Mouse (Mus musculus) heart, embryonic 11.5 days (tissue): ENCODE results near the gene Lrrc4. TPM values are rescaled to one million over a fixed set of nuclear protein-coding genes. Genes with fewer than 3 reads are reported as not detected.

Experiments
- ATAC-seq: fragments of 200-750 bp; cut with Nextera tagmentation; replicated peaks from 2 replicates; pipeline ENCODE4 v1.8.0; 2017; ENCODE audit warnings: moderate library complexity; ENCODE audit not compliant: insufficient number of reproducible peaks, low FRiP score, low TSS enrichment
- H3K27ac ChIP-seq: fragments of 300-500 bp; sonication (generic); 2 replicates; pipeline ENCODE4 v1.5.1; 2014; ENCODE audit warnings: mild to moderate bottlenecking, low read depth, low read length
- H3K27me3 ChIP-seq: fragments of 300-500 bp; sonication (generic); 2 replicates; pipeline ENCODE4 v1.6.1; 2014; ENCODE audit warnings: mild to moderate bottlenecking, low read length, mixed read lengths; ENCODE audit not compliant: control insufficient read depth, insufficient read depth
- H3K36me3 ChIP-seq: fragments of 300-500 bp; sonication (generic); 2 replicates; pipeline ENCODE4 v1.6.1; 2014; ENCODE audit warnings: mild to moderate bottlenecking, low read length, moderate library complexity, mixed read lengths; ENCODE audit not compliant: control insufficient read depth, insufficient read depth
- H3K4me1 ChIP-seq: fragments of 300-500 bp; sonication (generic); 2 replicates; pipeline ENCODE4 v1.6.1; 2014; ENCODE audit warnings: low read length; ENCODE audit not compliant: control insufficient read depth, insufficient read depth
- H3K4me2 ChIP-seq: fragments of 300-500 bp; sonication (generic); 2 replicates; pipeline ENCODE4 v1.6.1; 2014; ENCODE audit warnings: mild to moderate bottlenecking, moderate library complexity
- H3K4me3 ChIP-seq: fragments of 300-500 bp; sonication (generic); 2 replicates; pipeline ENCODE4 v1.5.1; 2014; ENCODE audit warnings: low read depth, low read length
- H3K9ac ChIP-seq: fragments of 300-500 bp; sonication (generic); 2 replicates; pipeline ENCODE4 v1.6.1; 2014; ENCODE audit warnings: mild to moderate bottlenecking, low read depth, low read length, moderate library complexity
- H3K9me3 ChIP-seq: fragments of 300-500 bp; sonication (generic); replicated peaks from 2 replicates; pipeline ENCODE4 v1.6.1; 2016; ENCODE audit warnings: low read length; ENCODE audit not compliant: control insufficient read depth
- WGBS: fragments of 180-500 bp; shearing (Covaris S2); extraction: QIAGEN DNeasy Blood & Tissue Kit; methylation state at CpG from one replicate; pipeline ENCODE4 v1.1.7; 2014; ENCODE audit not compliant: insufficient replicate concordance; 5-methylcytosine and 5-hydroxymethylcytosine counted together
- polyA plus RNA-seq: library from polyadenylated mRNA; unstranded; fragments of >200 nt; fragmentation: Nextera tagmentation; extraction: Ambion mirVana; gene quantifications from 2 replicates; pipeline ENCODE4 v1.2.1, GENCODE M21; 2014

Lrrc4 gene
- polyA plus RNA-seq, 1 experiment from 2014 or later: 1.1 TPM

GRCm38 (mm10) chr6:28621961-28622360 is 209.6 kb downstream of the Lrrc4 start:
- Histone ChIP-seq H3K4me2 (no peak overlapping the region), H3K27ac (peak overlapping the region; percentile 38), H3K9ac (no peak overlapping the region), H3K4me3 (no peak overlapping the region), H3K27me3 (no peaks in the 10 kb centered on the region), H3K4me1 (peaks cover 45% of the 10 kb centered on the region), H3K9me3 (no peaks in the 10 kb centered on the region), H3K36me3 (no peaks in the 10 kb centered on the region; the same call in 1 of the 2 replicates)
- 59% methylated on average over 5 of the region's 5 CpGs for WGBS
- ATAC-seq: no peak; the same call in 1 of the 2 replicates

- H3K4me2 ChIP-seq: no peak overlapping the region
- peaks cover 45% of the 10 kb centered on the region for H3K4me1 ChIP-seq
- WGBS: 49% methylated on average over 4 of the region's 4 CpGs
Measured at GRCm38 (mm10) chr6:28621431-28621830, 210.1 kb downstream of the Lrrc4 start.

GRCm38 (mm10) chr6:28618751-28619153 is 212.8 kb downstream of the Lrrc4 start:
- Histone ChIP-seq H3K4me2 (peak overlapping the region; percentile 50), H3K27ac (peak overlapping the region; percentile 82)

More at GRCm38 (mm10) chr6:28621431-28621830, 210.1 kb downstream of the Lrrc4 start:
- H3K9me3 ChIP-seq: no peaks in the 10 kb centered on the region
- ATAC-seq: peak; percentile 52; the same call in 1 of the 2 replicates
- no peak overlapping the region for H3K9ac ChIP-seq
- H3K27ac ChIP-seq: peak overlapping the region; percentile 38
- H3K4me3 ChIP-seq: no peak overlapping the region
- no peaks in the 10 kb centered on the region; the same call in 1 of the 2 replicates for H3K36me3 ChIP-seq
- no peaks in the 10 kb centered on the region for H3K27me3 ChIP-seq

GRCm38 (mm10) chr6:28618299-28618698 is 213.2 kb downstream of the Lrrc4 start:
- H3K4me1 ChIP-seq: peaks cover 41% of the 10 kb centered on the region
- peak overlapping the region; percentile 50 for H3K4me2 ChIP-seq
- 72% methylated on average over 3 of the region's 3 CpGs for WGBS
- no peaks in the 10 kb centered on the region for H3K9me3 ChIP-seq
- peak overlapping the region; percentile 82 for H3K27ac ChIP-seq
- no peak for ATAC-seq
- no peak overlapping the region for H3K4me3 ChIP-seq
- H3K36me3 ChIP-seq: no peaks in the 10 kb centered on the region
- H3K9ac ChIP-seq: no peak overlapping the region
- no peaks in the 10 kb centered on the region for H3K27me3 ChIP-seq

More at GRCm38 (mm10) chr6:28618751-28619153, 212.8 kb downstream of the Lrrc4 start:
- Histone ChIP-seq H3K4me3 (no peak overlapping the region), H3K36me3 (no peaks in the 10 kb centered on the region), H3K4me1 (peaks cover 43% of the 10 kb centered on the region), H3K9ac (no peak overlapping the region), H3K9me3 (no peaks in the 10 kb centered on the region), H3K27me3 (no peaks in the 10 kb centered on the region)
- 11% methylated on average over 7 of the region's 7 CpGs for WGBS
- ATAC-seq: peak; percentile 59

GRCm38 (mm10) chr6:28615966-28616365 is 215.6 kb downstream of the Lrrc4 start:
- no peak overlapping the region for H3K4me2 ChIP-seq
- H3K27ac ChIP-seq: no peak overlapping the region
- H3K4me3 ChIP-seq: no peak overlapping the region
- H3K9ac ChIP-seq: no peak overlapping the region
- no peaks in the 10 kb centered on the region for H3K36me3 ChIP-seq
- H3K4me1 ChIP-seq: peaks cover 18% of the 10 kb centered on the region
- no peaks in the 10 kb centered on the region for H3K9me3 ChIP-seq
- no peak for ATAC-seq
- WGBS: 71% methylated on average over 3 of the region's 3 CpGs
- no peaks in the 10 kb centered on the region for H3K27me3 ChIP-seq

GRCm38 (mm10) chr6:28615408-28615807 is 216.1 kb downstream of the Lrrc4 start:
- no peak for ATAC-seq
- no peaks in the 10 kb centered on the region for H3K27me3 ChIP-seq
- peaks cover 17% of the 10 kb centered on the region for H3K4me1 ChIP-seq
- no peaks in the 10 kb centered on the region for H3K9me3 ChIP-seq
- 76% methylated on average over 3 of the region's 3 CpGs for WGBS
- no peak overlapping the region for H3K4me3 ChIP-seq
- no peak overlapping the region for H3K9ac ChIP-seq
- H3K4me2 ChIP-seq: no peak overlapping the region
- no peaks in the 10 kb centered on the region for H3K36me3 ChIP-seq
- no peak overlapping the region for H3K27ac ChIP-seq

- Histone ChIP-seq H3K27me3 (no peaks in the 10 kb centered on the region), H3K4me2 (no peak overlapping the region), H3K36me3 (no peaks in the 10 kb centered on the region), H3K4me3 (no peak overlapping the region), H3K9ac (no peak overlapping the region), H3K4me1 (peaks cover 17% of the 10 kb centered on the region), H3K9me3 (no peaks in the 10 kb centered on the region), H3K27ac (no peak overlapping the region)
- no peak for ATAC-seq
- 95% methylated on average over 4 of the region's 4 CpGs for WGBS
Measured at GRCm38 (mm10) chr6:28614856-28615255, 216.7 kb downstream of the Lrrc4 start.

- Histone ChIP-seq H3K27me3 (no peaks in the 10 kb centered on the region), H3K27ac (no peak overlapping the region), H3K4me2 (no peak overlapping the region)
Measured at GRCm38 (mm10) chr6:28613441-28613840, 218.1 kb downstream of the Lrrc4 start.

More at GRCm38 (mm10) chr6:28613441-28613840, 218.1 kb downstream of the Lrrc4 start:
- H3K4me1 ChIP-seq: peaks cover 4% of the 10 kb centered on the region
- no peak overlapping the region for H3K4me3 ChIP-seq
- WGBS: 82% methylated on average over 4 of the region's 4 CpGs
- ATAC-seq: no peak
- no peaks in the 10 kb centered on the region for H3K9me3 ChIP-seq
- no peaks in the 10 kb centered on the region for H3K36me3 ChIP-seq
- no peak overlapping the region for H3K9ac ChIP-seq
